ENCODE assay signal across 13 mouse cellular contexts in the genomic region with DNA sequence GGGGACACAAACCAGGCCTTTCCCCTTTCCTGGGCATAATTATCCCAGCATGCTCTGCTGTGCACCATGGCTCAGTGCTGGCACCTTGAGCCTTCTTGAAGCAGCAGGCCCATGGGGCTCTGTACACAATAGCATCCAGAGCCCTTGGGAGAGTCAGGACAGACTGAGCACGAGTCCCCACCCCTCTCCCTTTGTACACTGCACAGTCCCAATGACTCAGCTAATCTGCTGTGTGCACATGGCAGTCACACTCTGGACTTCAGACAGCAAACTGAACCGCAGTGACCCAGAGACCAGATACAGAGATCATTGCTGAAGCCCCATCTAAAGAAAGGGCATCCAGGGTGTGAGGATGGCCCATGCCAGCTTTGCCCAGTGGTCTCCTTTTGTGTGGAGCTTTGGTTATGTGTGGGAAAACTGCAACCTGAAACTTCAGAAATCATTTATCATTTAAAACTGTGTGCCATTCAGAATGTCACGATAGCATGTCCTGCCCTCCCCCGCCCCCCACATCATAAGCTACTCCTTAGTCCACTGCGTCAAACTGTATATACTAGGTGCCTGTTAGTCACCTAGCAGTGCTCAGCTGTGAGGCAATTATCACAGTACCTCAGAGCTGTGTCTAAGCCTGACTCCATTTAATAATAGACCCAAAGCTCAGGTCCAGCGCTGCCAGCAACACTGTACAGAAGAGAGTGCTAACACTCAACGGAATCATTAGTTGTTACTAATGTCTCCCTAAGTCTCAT. TPM values are rescaled to one million over a fixed set of nuclear protein-coding genes. Genes with fewer than 3 reads are reported as not detected.
DNase-seq lines count a peak whose midpoint lies in the region; ATAC-seq and TF ChIP-seq lines count a peak whose summit lies in the region.
"Not testable (repeated sequence)": the region's sequence is repeated elsewhere in the genome, so short reads cannot be mapped to it uniquely, and the experiment has no call there.
"Had no signal": no experiment of that assay in that cellular context is flagged by ENCODE, and none has a peak within 500 bp of the region (broad histone marks: within the 10 kb centered on the region; RNA-seq: fewer than 3 reads in every experiment).

No protein-coding gene starts in this region.

- H3K9me3 ChIP-seq in intestine, embryonic 14.5 days (ENCODE audit: control insufficient read depth, low read length); kidney, postnatal 0 days (replicated peaks; ENCODE audit: low read length); liver, embryonic 13.5 days (replicated peaks); stomach, postnatal 0 days (ENCODE audit: control insufficient read depth, low read length): not testable (repeated sequence)

- H3K9ac ChIP-seq in intestine, embryonic 14.5 days (ENCODE audit: low read length); kidney, postnatal 0 days (ENCODE audit: low read depth, low read length); liver, embryonic 13.5 days; stomach, postnatal 0 days (ENCODE audit: low read length): not testable (repeated sequence)

- not testable (repeated sequence) for H3K4me1 ChIP-seq in intestine, embryonic 14.5 days (replicated peaks; ENCODE audit: control insufficient read depth, insufficient read depth, low read length); kidney, postnatal 0 days (replicated peaks; ENCODE audit: insufficient read depth, low read length); stomach, postnatal 0 days (replicated peaks; ENCODE audit: control insufficient read depth, insufficient read depth)
- H3K4me1 ChIP-seq in liver, embryonic 13.5 days (replicated peaks) = peaks cover 19% of the 10 kb centered on the region

- H3K27ac ChIP-seq in intestine, embryonic 14.5 days (ENCODE audit: low read depth); kidney, postnatal 0 days; stomach, postnatal 0 days (replicated peaks): not testable (repeated sequence)
- H3K27ac ChIP-seq in liver, embryonic 13.5 days = peak overlapping the region; percentile 34; the same call in 1 of the 2 replicates

- H3K4me3 ChIP-seq in intestine, embryonic 14.5 days (ENCODE audit: low read depth, low read length); kidney, postnatal 0 days (replicated peaks; ENCODE audit: low read depth, low read length); liver, embryonic 13.5 days (replicated peaks); stomach, postnatal 0 days (ENCODE audit: low read depth, low read length): not testable (repeated sequence)

- ATAC-seq in common myeloid progenitor, adult 5-6 weeks (replicated peaks; ENCODE audit: low read depth, poor library complexity, severe bottlenecking) = peak; percentile 59; the same call in 1 of the 2 replicates
- peak; percentile 83; the same call in 1 of the 2 replicates for ATAC-seq in intestine, embryonic 14.5 days (replicated peaks; ENCODE audit: low FRiP score, low TSS enrichment, low read depth)
- peak; percentile 78 for ATAC-seq in kidney, postnatal 0 days (replicated peaks; ENCODE audit: low FRiP score, low read depth)
- ATAC-seq in liver, embryonic 13.5 days (ENCODE audit: low read depth) = peak; percentile 90
- peak; percentile 81 for ATAC-seq in megakaryocyte progenitor cell, adult 5-6 weeks (replicated peaks; ENCODE audit: poor library complexity)
- peak; percentile 94 for ATAC-seq in stomach, postnatal 0 days (ENCODE audit: low FRiP score, low TSS enrichment)

- not testable (repeated sequence) for H3K27me3 ChIP-seq in intestine, embryonic 14.5 days (replicated peaks; ENCODE audit: control insufficient read depth, insufficient read depth, low read length); kidney, postnatal 0 days (ENCODE audit: insufficient read depth, low read length); stomach, postnatal 0 days (ENCODE audit: control insufficient read depth, insufficient read depth, low read length)
- H3K27me3 ChIP-seq in liver, embryonic 13.5 days = peaks cover 13% of the 10 kb centered on the region

- not testable (repeated sequence) for H3K4me2 ChIP-seq in intestine, embryonic 14.5 days (ENCODE audit: low read length); kidney, postnatal 0 days (ENCODE audit: low read length); liver, embryonic 13.5 days; stomach, postnatal 0 days (replicated peaks; ENCODE audit: low read depth)

- not testable (repeated sequence) for TF ChIP-seq EP300 in stomach, postnatal 0 days (optimal IDR thresholded peaks at IDR 0.05)

- DNase-seq in ES-CJ7 (ENCODE audit: low read depth, low spot score) = peak; percentile 68
- peak; percentile 42 for DNase-seq in R1 (ENCODE audit: low read depth, low spot score)
- DNase-seq in intestine, embryonic 14.5 days (ENCODE audit: low spot score); kidney, postnatal 0 days (ENCODE audit: low spot score): not testable (repeated sequence)
- DNase-seq in liver, embryonic 13.5 days = peak; percentile 53
- peak; percentile 63 for DNase-seq in stomach, postnatal 0 days (ENCODE audit: low spot score)

- H3K36me3 ChIP-seq in intestine, embryonic 14.5 days (ENCODE audit: control insufficient read depth, insufficient read depth, low read length); kidney, postnatal 0 days (ENCODE audit: insufficient read depth, low read length); liver, embryonic 13.5 days; stomach, postnatal 0 days (ENCODE audit: control insufficient read depth, insufficient read depth, low read length): not testable (repeated sequence)

- 72% methylated on average over 7 of the region's 7 CpGs for WGBS in intestine, embryonic 14.5 days
- 78% methylated on average over 7 of the region's 7 CpGs for WGBS in kidney, postnatal 0 days
- 56% methylated on average over 7 of the region's 7 CpGs for WGBS in liver, embryonic 13.5 days (ENCODE audit: insufficient replicate concordance)
- 65% methylated on average over 7 of the region's 7 CpGs for whole genome bisulfite sequencing in stomach, postnatal 0 days

- not testable (repeated sequence) for TF ChIP-seq CTCF in kidney, postnatal 0 days (IDR thresholded peaks at IDR 0.05; ENCODE audit: low read depth); stomach, postnatal 0 days (IDR thresholded peaks at IDR 0.05; ENCODE audit: low read depth)

RNA-seq across cellular contexts. Expression of gene Ephx1, which starts 39.2 kb away (rescaled TPM):
- total RNA-seq in common myeloid progenitor, adult 5-6 weeks (2017) = 1.1 TPM in 1 of 2 replicates, not detected in the other
- 1.9 and 2.8 TPM in 2 replicates for polyA plus RNA-seq in intestine, embryonic 14.5 days (2014; fragmentation: Nextera tagmentation; extraction: Ambion mirVana)
- polyA plus RNA-seq in kidney, postnatal 0 days (2015; fragmentation: Nextera tagmentation; extraction: Ambion mirVana) = 19.1 and 20.2 TPM in 2 replicates
- polyA plus RNA-seq in liver, embryonic 13.5 days (2015; fragmentation: Nextera tagmentation; extraction: Ambion mirVana) = 3.5 and 3.7 TPM in 2 replicates
- 0.68 and 2.0 TPM in 2 replicates for total RNA-seq in megakaryocyte progenitor cell, adult 5-6 weeks (2015)
- 0.88 and 1.1 TPM in 2 replicates for total RNA-seq in megakaryocyte progenitor cell, adult 5-6 weeks (2017)
- 30.0 and 32.2 TPM in 2 replicates for polyA plus RNA-seq in stomach, postnatal 0 days (2015; fragmentation: Nextera tagmentation; extraction: Ambion mirVana)

RNA-seq across cellular contexts. Expression of gene Tmem63a, which starts 39.3 kb away (rescaled TPM):
- 9.7 and 11.6 TPM in 2 replicates for total RNA-seq in common myeloid progenitor, adult 5-6 weeks (2017)
- 14.2 and 14.8 TPM in 2 replicates for polyA plus RNA-seq in intestine, embryonic 14.5 days (2014; fragmentation: Nextera tagmentation; extraction: Ambion mirVana)
- 10.6 and 14.8 TPM in 2 replicates for polyA plus RNA-seq in kidney, postnatal 0 days (2015; fragmentation: Nextera tagmentation; extraction: Ambion mirVana)
- 5.2 and 7.5 TPM in 2 replicates for polyA plus RNA-seq in liver, embryonic 13.5 days (2015; fragmentation: Nextera tagmentation; extraction: Ambion mirVana)
- total RNA-seq in megakaryocyte progenitor cell, adult 5-6 weeks (2015) = 15.0 and 15.6 TPM in 2 replicates
- 16.5 and 16.8 TPM in 2 replicates for total RNA-seq in megakaryocyte progenitor cell, adult 5-6 weeks (2017)
- polyA plus RNA-seq in stomach, postnatal 0 days (2015; fragmentation: Nextera tagmentation; extraction: Ambion mirVana) = 35.2 and 36.7 TPM in 2 replicates

RNA-seq across cellular contexts. Expression of gene Lefty1, which starts 46.6 kb away (rescaled TPM):
- total RNA-seq in common myeloid progenitor, adult 5-6 weeks (2017) = 0.82 and 3.3 TPM in 2 replicates
- 1.7 and 2.1 TPM in 2 replicates for polyA plus RNA-seq in intestine, embryonic 14.5 days (2014; fragmentation: Nextera tagmentation; extraction: Ambion mirVana)
- 1.5 and 1.6 TPM in 2 replicates for polyA plus RNA-seq in kidney, postnatal 0 days (2015; fragmentation: Nextera tagmentation; extraction: Ambion mirVana)
- polyA plus RNA-seq in liver, embryonic 13.5 days (2015; fragmentation: Nextera tagmentation; extraction: Ambion mirVana) = 6.0 and 6.5 TPM in 2 replicates
- total RNA-seq in megakaryocyte progenitor cell, adult 5-6 weeks (2015) = 0.90 and 1.7 TPM in 2 replicates
- 0.27 TPM in 1 of 2 replicates, not detected in the other for total RNA-seq in megakaryocyte progenitor cell, adult 5-6 weeks (2017)
- 6.1 TPM in 2 replicates for polyA plus RNA-seq in stomach, postnatal 0 days (2015; fragmentation: Nextera tagmentation; extraction: Ambion mirVana)
- total RNA-seq: CH12.LX; granulocyte monocyte progenitor cell, adult 5-6 weeks; hindbrain, postnatal 0 days; neutrophil, adult 5-6 weeks had no signal
- polyA plus RNA-seq: midbrain, embryonic 16.5 days had no signal
